Mouse (Mus musculus) hindbrain, embryonic 14.5 days (tissue): ENCODE measurements around the gene Serpind1. TPM values are rescaled to one million over a fixed set of nuclear protein-coding genes. Genes with fewer than 3 reads are reported as not detected.

Experiments used
- ATAC-seq: fragments of 200-750 bp; cut with Nextera tagmentation; 2 replicates; pipeline ENCODE4 v1.8.0; 2017; ENCODE audit warnings: moderate number of reproducible peaks, mild to moderate bottlenecking, moderate TSS enrichment, moderate library complexity; ENCODE audit not compliant: low FRiP score
- DNase-seq: peaks from one replicate; pipeline ENCODE4 v3.0.0-alpha.2; 2015; ENCODE audit warnings: low spot score
- H3K27ac ChIP-seq: fragments of 300-500 bp; sonication (generic); 2 replicates; pipeline ENCODE4 v1.5.1; 2014; ENCODE audit warnings: mild to moderate bottlenecking, moderate library complexity
- H3K27me3 ChIP-seq: fragments of 300-500 bp; sonication (generic); 2 replicates; pipeline ENCODE4 v1.6.1; 2014; ENCODE audit warnings: mild to moderate bottlenecking, low read length, mixed read lengths; ENCODE audit not compliant: control insufficient read depth, insufficient read depth
- H3K36me3 ChIP-seq: fragments of 300-500 bp; sonication (generic); replicated peaks from 2 replicates; pipeline ENCODE4 v1.6.1; 2014; ENCODE audit not compliant: control insufficient read depth, insufficient read depth
- H3K4me1 ChIP-seq: fragments of 300-500 bp; sonication (generic); replicated peaks from 2 replicates; pipeline ENCODE4 v1.6.1; 2014; ENCODE audit warnings: antibody characterized with exemption, low read length, mixed read lengths; ENCODE audit not compliant: control insufficient read depth, insufficient read depth
- H3K4me2 ChIP-seq: fragments of 300-500 bp; sonication (generic); replicated peaks from 2 replicates; pipeline ENCODE4 v1.6.1; 2014; ENCODE audit warnings: mild to moderate bottlenecking, moderate library complexity
- H3K4me3 ChIP-seq: fragments of 300-500 bp; sonication (generic); replicated peaks from 2 replicates; pipeline ENCODE4 v1.5.1; 2014; ENCODE audit warnings: mild to moderate bottlenecking, low read length
- H3K9ac ChIP-seq: fragments of 300-500 bp; sonication (generic); 2 replicates; pipeline ENCODE4 v1.6.1; 2014
- H3K9me3 ChIP-seq: fragments of 300-500 bp; sonication (generic); 2 replicates; pipeline ENCODE4 v1.6.1; 2016; ENCODE audit warnings: low read length; ENCODE audit not compliant: control insufficient read depth
- WGBS: fragments of 180-500 bp; shearing (Covaris S2); extraction: QIAGEN DNeasy Blood & Tissue Kit; methylation state at CpG from one replicate; pipeline ENCODE4 v1.1.7; 2014; 5-methylcytosine and 5-hydroxymethylcytosine counted together
- polyA plus RNA-seq: library from polyadenylated mRNA; unstranded; fragments of >200 nt; fragmentation: Nextera tagmentation; extraction: Ambion mirVana; gene quantifications from 2 replicates; pipeline ENCODE4 v1.2.1, GENCODE M21; 2014

The Serpind1 gene
- polyA plus RNA-seq, 1 experiment from 2014 or later: 1.7 TPM

- Histone ChIP-seq H3K9ac (no peak overlapping the region), H3K4me3 (no peak overlapping the region), H3K27ac (no peak overlapping the region), H3K4me1 (no peaks in the 10 kb centered on the region), H3K4me2 (no peak overlapping the region), H3K36me3 (peaks cover 72% of the 10 kb centered on the region), H3K9me3 (no peaks in the 10 kb centered on the region), H3K27me3 (no peaks in the 10 kb centered on the region)
- ATAC-seq: no peak
- WGBS: 91% methylated on average over 4 of the region's 4 CpGs
- DNase-seq: no peak
Measured at GRCm38 (mm10) chr16:17341847-17342246, 10.7 kb downstream of the Serpind1 start.

GRCm38 (mm10) chr16:17345141-17345812, 14.1 kb downstream of the Serpind1 start:
- no peak for DNase-seq
- no peaks in the 10 kb centered on the region for H3K9me3 ChIP-seq

GRCm38 (mm10) chr16:17345813-17346155, 14.6 kb downstream of the Serpind1 start:
- ATAC-seq: no peak

More at GRCm38 (mm10) chr16:17345141-17345812, 14.1 kb downstream of the Serpind1 start:
- Histone ChIP-seq H3K4me2 (no peak overlapping the region), H3K4me3 (no peak overlapping the region), H3K4me1 (no peaks in the 10 kb centered on the region), H3K36me3 (peaks cover 74% of the 10 kb centered on the region), H3K27ac (no peak overlapping the region), H3K9ac (no peak overlapping the region), H3K27me3 (no peaks in the 10 kb centered on the region)
- 92% methylated on average over 8 of the region's 8 CpGs for WGBS
- no peak for ATAC-seq

GRCm38 (mm10) chr16:17346766-17347165, 15.6 kb downstream of the Serpind1 start:
- H3K4me3 ChIP-seq: no peak overlapping the region
- H3K4me1 ChIP-seq: no peaks in the 10 kb centered on the region
- H3K4me2 ChIP-seq: no peak overlapping the region
- no peak for ATAC-seq
- H3K9me3 ChIP-seq: no peaks in the 10 kb centered on the region
- DNase-seq: no peak
- peaks cover 79% of the 10 kb centered on the region for H3K36me3 ChIP-seq
- H3K9ac ChIP-seq: no peak overlapping the region
- no peaks in the 10 kb centered on the region for H3K27me3 ChIP-seq
- no peak overlapping the region for H3K27ac ChIP-seq
- 87% methylated on average over 1 of the region's 1 CpGs for WGBS

More at GRCm38 (mm10) chr16:17345813-17346155, 14.6 kb downstream of the Serpind1 start:
- Histone ChIP-seq H3K4me1 (no peaks in the 10 kb centered on the region), H3K27me3 (no peaks in the 10 kb centered on the region), H3K4me3 (no peak overlapping the region), H3K9ac (no peak overlapping the region), H3K9me3 (no peaks in the 10 kb centered on the region), H3K36me3 (peaks cover 75% of the 10 kb centered on the region), H3K4me2 (no peak overlapping the region), H3K27ac (no peak overlapping the region)
- WGBS: 87% methylated on average over 2 of the region's 2 CpGs
- no peak for DNase-seq

GRCm38 (mm10) chr16:17356031-17356430, 24.9 kb downstream of the Serpind1 start:
- 91% methylated on average over 6 of the region's 6 CpGs for WGBS
- no peaks in the 10 kb centered on the region for H3K9me3 ChIP-seq
- H3K4me2 ChIP-seq: no peak overlapping the region
- no peaks in the 10 kb centered on the region for H3K27me3 ChIP-seq
- no peak overlapping the region for H3K4me3 ChIP-seq
- peaks cover 81% of the 10 kb centered on the region for H3K36me3 ChIP-seq
- no peaks in the 10 kb centered on the region for H3K4me1 ChIP-seq
- no peak overlapping the region for H3K9ac ChIP-seq
- DNase-seq (no peak), ATAC-seq (no peak)
- no peak overlapping the region for H3K27ac ChIP-seq

- Histone ChIP-seq H3K27ac (no peak overlapping the region), H3K9ac (no peak overlapping the region), H3K4me3 (no peak overlapping the region), H3K36me3 (peaks cover 80% of the 10 kb centered on the region), H3K9me3 (no peaks in the 10 kb centered on the region), H3K4me2 (no peak overlapping the region), H3K27me3 (no peaks in the 10 kb centered on the region), H3K4me1 (no peaks in the 10 kb centered on the region)
- DNase-seq: no peak
- WGBS: 98% methylated on average over 4 of the region's 4 CpGs
- no peak for ATAC-seq
Measured at GRCm38 (mm10) chr16:17358787-17359186, 27.6 kb downstream of the Serpind1 start.

- Histone ChIP-seq H3K9me3 (no peaks in the 10 kb centered on the region), H3K9ac (no peak overlapping the region), H3K27me3 (no peaks in the 10 kb centered on the region), H3K27ac (no peak overlapping the region), H3K36me3 (peaks cover 64% of the 10 kb centered on the region), H3K4me1 (no peaks in the 10 kb centered on the region), H3K4me3 (no peak overlapping the region), H3K4me2 (no peak overlapping the region)
- 97% methylated on average over 4 of the region's 4 CpGs for WGBS
- DNase-seq: no peak
- ATAC-seq: no peak
Measured at GRCm38 (mm10) chr16:17382306-17382705, 51.1 kb downstream of the Serpind1 start.

- H3K36me3 ChIP-seq: peaks cover 55% of the 10 kb centered on the region
- WGBS: 99% methylated on average over 2 of the region's 2 CpGs
Measured at GRCm38 (mm10) chr16:17383594-17384326, 52.6 kb downstream of the Serpind1 start.

GRCm38 (mm10) chr16:17392784-17393183, 61.6 kb downstream of the Serpind1 start:
- ATAC-seq: no peak

More at GRCm38 (mm10) chr16:17383594-17384326, 52.6 kb downstream of the Serpind1 start:
- Histone ChIP-seq H3K9me3 (no peaks in the 10 kb centered on the region), H3K4me1 (no peaks in the 10 kb centered on the region), H3K9ac (no peak overlapping the region), H3K27me3 (no peaks in the 10 kb centered on the region), H3K4me3 (no peak overlapping the region), H3K27ac (no peak overlapping the region), H3K4me2 (no peak overlapping the region)
- DNase-seq (no peak), ATAC-seq (no peak)

More at GRCm38 (mm10) chr16:17392784-17393183, 61.6 kb downstream of the Serpind1 start:
- Histone ChIP-seq H3K27me3 (no peaks in the 10 kb centered on the region), H3K4me1 (no peaks in the 10 kb centered on the region), H3K4me3 (no peak overlapping the region), H3K36me3 (peaks cover 16% of the 10 kb centered on the region; the same call in 1 of the 2 replicates), H3K4me2 (no peak overlapping the region), H3K9me3 (0 out of 2 replicates have a peak, but pooled peaks cover 3% of the 10 kb centered on the region), H3K9ac (no peak overlapping the region), H3K27ac (no peak overlapping the region)
- WGBS: 76% methylated on average over 4 of the region's 4 CpGs
- DNase-seq: no peak
